Mouse (Mus musculus): ENCODE results near the gene Arl5c. TPM values are rescaled to one million over a fixed set of nuclear protein-coding genes. Genes with fewer than 3 reads are reported as not detected.

Arl5c gene
- polyA plus RNA-seq, 1 experiment from 2014 or later, result 11.0 TPM

DNA sequence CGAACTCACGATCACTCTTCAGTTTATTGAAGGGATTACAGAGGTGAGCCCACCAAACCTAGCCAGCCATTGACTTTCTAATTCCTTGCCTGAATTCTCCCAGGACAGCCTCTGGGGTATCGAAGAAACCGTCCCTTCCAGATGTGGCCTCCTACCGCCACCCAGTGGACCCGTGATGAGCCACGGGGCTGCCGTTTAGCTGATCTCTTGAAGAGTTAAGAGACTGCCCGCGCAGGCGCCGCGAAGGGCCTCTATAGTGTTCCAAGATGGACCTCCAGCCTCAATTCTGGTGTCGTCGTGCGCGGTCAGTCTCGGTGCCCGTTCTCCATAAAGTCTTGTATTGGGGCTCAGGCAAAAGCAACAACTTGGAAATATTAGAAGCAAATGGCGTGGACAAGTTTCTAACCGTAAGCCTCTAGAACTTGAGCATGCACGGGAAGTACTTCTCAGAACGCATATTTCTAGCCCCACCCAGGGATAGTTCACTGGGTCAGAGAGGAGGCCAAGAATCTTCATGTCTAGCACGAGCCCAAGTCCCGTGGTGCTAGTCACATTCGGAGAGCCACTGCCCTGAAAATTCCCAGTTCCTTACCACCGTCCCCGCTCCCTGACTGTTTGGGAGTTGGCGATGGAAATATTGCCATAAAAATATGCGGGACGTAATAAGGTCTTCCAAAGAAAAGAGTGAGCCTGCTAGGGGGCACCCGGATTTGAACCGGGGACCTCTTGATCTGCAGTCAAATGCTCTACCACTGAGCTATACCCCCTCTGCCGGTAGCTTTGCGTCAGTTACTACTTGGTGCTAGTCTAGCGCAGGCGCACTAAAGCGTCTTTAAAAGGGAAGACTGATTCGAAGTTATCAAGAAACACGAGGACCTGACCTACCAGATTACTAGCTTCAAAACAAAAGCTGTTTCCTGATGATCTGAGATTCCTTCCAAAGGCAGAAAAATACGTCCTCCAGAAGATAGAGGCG is 8.1 kb downstream of the Arl5c start:
- peak; percentile 84 for ATAC-seq
- Histone ChIP-seq H3K9ac (peak overlapping the region; percentile 78), H3K36me3 (ENCODE audit: poor library complexity, severe bottlenecking) (no peaks in the 10 kb centered on the region), H3K27ac (peak overlapping the region; percentile 85), H3K4me2 (peak overlapping the region; percentile 78), H3K27me3 (peaks cover 41% of the 10 kb centered on the region), H3K9me3 (replicated peaks) (no peaks in the 10 kb centered on the region), H3K4me3 (peak overlapping the region; percentile 94), H3K4me1 (peaks cover 26% of the 10 kb centered on the region)
- WGBS, result under 1% methylated on average over 42 of the region's 42 CpGs

DNA sequence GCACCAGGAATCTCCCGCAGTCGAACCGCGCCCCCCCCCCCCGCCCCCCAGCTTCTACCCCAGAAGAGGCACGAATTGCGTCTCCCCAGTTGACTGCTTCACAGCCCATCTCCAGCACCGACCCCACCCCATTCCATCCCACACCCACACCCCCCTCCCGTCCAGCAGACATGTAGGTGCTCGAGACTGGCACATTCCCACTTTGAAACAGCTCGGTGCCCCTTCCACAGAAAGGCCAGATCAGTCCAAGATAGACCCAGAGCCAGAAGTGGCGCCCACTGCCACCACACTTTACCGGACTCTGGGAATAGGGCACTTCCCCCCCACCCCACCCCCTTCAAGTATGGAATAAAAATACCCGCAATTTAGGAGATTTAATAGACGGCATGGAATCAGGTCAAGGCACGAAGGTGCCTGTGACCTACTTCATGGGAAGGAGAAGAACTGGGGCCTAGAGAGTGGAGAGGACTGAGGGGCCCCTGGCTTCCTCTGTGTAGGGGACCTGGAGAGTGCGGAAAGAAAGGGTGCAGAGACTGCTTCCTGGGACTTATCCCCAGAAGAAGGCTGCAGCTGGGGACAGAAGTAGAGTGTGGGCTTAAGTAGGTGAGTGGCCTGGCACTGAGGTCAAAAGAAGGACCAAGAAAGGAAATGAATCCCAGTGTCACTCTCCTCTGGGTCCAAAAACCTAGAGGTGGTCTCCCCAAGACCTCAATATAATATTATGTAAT is 9.1 kb downstream of the Arl5c start:
- Histone ChIP-seq H3K4me1 (peaks cover 26% of the 10 kb centered on the region), H3K4me3 (peak overlapping the region; percentile 94), H3K36me3 (ENCODE audit: poor library complexity, severe bottlenecking) (no peaks in the 10 kb centered on the region), H3K27ac (no peak overlapping the region), H3K27me3 (peaks cover 41% of the 10 kb centered on the region), H3K9ac (peak overlapping the region; percentile 68), H3K4me2 (peak overlapping the region; percentile 78), H3K9me3 (replicated peaks) (no peaks in the 10 kb centered on the region)
- WGBS, result 28% methylated on average over 13 of the region's 17 CpGs
- no peak for ATAC-seq

GRCm38 (mm10) chr11:97985727-97986677 is 10.0 kb downstream of the Arl5c start, which contains the start of gene Plxdc1:
Plxdc1 (minus strand) TSS chr11:97986444.
- H3K4me3 ChIP-seq, result peak within 1 kb of the TSS; percentile 94
- H3K4me1 ChIP-seq, result peaks cover 26% of the 10 kb centered on the region
- H3K27me3 ChIP-seq, result peaks cover 41% of the 10 kb centered on the region
- no peaks in the 10 kb centered on the region for H3K9me3 ChIP-seq (replicated peaks)
- H3K36me3 ChIP-seq (ENCODE audit: poor library complexity, severe bottlenecking), result no peaks in the 10 kb centered on the region
- 2% methylated on average over 65 of the region's 74 CpGs for WGBS
- no peak within 1 kb of the TSS for H3K27ac ChIP-seq
- no peak for ATAC-seq
- peak within 1 kb of the TSS; percentile 68 for H3K9ac ChIP-seq
- H3K4me2 ChIP-seq, result peak within 1 kb of the TSS; percentile 78

GRCm38 (mm10) chr11:97983983-97984382 is 12.0 kb downstream of the Arl5c start:
- Histone ChIP-seq H3K27me3 (peaks cover 39% of the 10 kb centered on the region), H3K27ac (no peak overlapping the region), H3K36me3 (ENCODE audit: poor library complexity, severe bottlenecking) (no peaks in the 10 kb centered on the region), H3K4me3 (no peak overlapping the region), H3K4me2 (no peak overlapping the region), H3K4me1 (peaks cover 14% of the 10 kb centered on the region), H3K9me3 (replicated peaks) (no peaks in the 10 kb centered on the region), H3K9ac (no peak overlapping the region)
- WGBS, result 61% methylated on average over 1 of the region's 1 CpGs
- ATAC-seq, result no peak

- Histone ChIP-seq H3K4me2 (no peak overlapping the region), H3K27ac (no peak overlapping the region), H3K4me3 (no peak overlapping the region), H3K27me3 (peaks cover 39% of the 10 kb centered on the region), H3K4me1 (peaks cover 14% of the 10 kb centered on the region), H3K9me3 (replicated peaks) (no peaks in the 10 kb centered on the region), H3K36me3 (ENCODE audit: poor library complexity, severe bottlenecking) (no peaks in the 10 kb centered on the region), H3K9ac (no peak overlapping the region)
- WGBS, result 86% methylated on average over 3 of the region's 3 CpGs
- no peak for ATAC-seq
Measured at GRCm38 (mm10) chr11:97983506-97983905, 12.5 kb downstream of the Arl5c start.

GRCm38 (mm10) chr11:97982721-97983120 is 13.3 kb downstream of the Arl5c start:
- Histone ChIP-seq H3K9ac (no peak overlapping the region), H3K27me3 (peaks cover 39% of the 10 kb centered on the region), H3K27ac (no peak overlapping the region), H3K36me3 (ENCODE audit: poor library complexity, severe bottlenecking) (no peaks in the 10 kb centered on the region), H3K4me3 (no peak overlapping the region), H3K4me1 (peaks cover 12% of the 10 kb centered on the region), H3K4me2 (no peak overlapping the region), H3K9me3 (replicated peaks) (no peaks in the 10 kb centered on the region)
- no peak for ATAC-seq
- 93% methylated on average over 9 of the region's 9 CpGs for WGBS

DNA sequence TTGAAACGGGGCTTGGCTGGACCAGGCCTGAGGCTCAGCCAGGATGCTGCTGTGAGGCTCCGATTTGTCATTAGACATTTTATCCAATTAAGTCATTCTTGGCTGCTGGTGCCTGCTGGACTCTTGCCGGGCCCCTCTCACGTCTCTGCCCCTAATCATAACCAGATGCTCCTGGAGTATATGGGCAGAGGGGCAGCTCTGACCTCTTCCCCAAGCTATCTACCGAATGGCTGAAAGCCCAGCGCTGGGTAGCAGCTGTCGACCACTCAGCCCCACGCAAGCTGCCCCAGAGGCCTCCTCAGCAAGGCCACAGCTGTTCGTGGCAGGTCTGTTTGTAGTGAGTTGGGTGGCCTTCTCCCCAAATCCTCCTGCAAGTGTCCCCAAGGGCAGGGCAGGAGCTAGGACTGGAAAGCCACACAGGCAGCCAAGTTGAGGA is 15.4 kb downstream of the Arl5c start:
- Histone ChIP-seq H3K9ac (no peak overlapping the region), H3K9me3 (replicated peaks) (no peaks in the 10 kb centered on the region), H3K4me2 (no peak overlapping the region), H3K27ac (no peak overlapping the region), H3K4me3 (no peak overlapping the region), H3K27me3 (peaks cover 21% of the 10 kb centered on the region), H3K36me3 (ENCODE audit: poor library complexity, severe bottlenecking) (no peaks in the 10 kb centered on the region), H3K4me1 (no peaks in the 10 kb centered on the region)
- WGBS, result 73% methylated on average over 9 of the region's 9 CpGs
- no peak for ATAC-seq

GRCm38 (mm10) chr11:97979824-97980495 is 16.0 kb downstream of the Arl5c start:
- H3K27ac ChIP-seq, result no peak overlapping the region
- no peak for ATAC-seq
- H3K36me3 ChIP-seq (ENCODE audit: poor library complexity, severe bottlenecking), result no peaks in the 10 kb centered on the region
- no peak overlapping the region for H3K4me3 ChIP-seq
- no peak overlapping the region for H3K9ac ChIP-seq
- no peaks in the 10 kb centered on the region for H3K4me1 ChIP-seq
- WGBS, result 73% methylated on average over 10 of the region's 10 CpGs
- peaks cover 15% of the 10 kb centered on the region for H3K27me3 ChIP-seq
- H3K9me3 ChIP-seq (replicated peaks), result no peaks in the 10 kb centered on the region
- H3K4me2 ChIP-seq, result no peak overlapping the region

GRCm38 (mm10) chr11:97978392-97978791 is 17.6 kb downstream of the Arl5c start:
- H3K27ac ChIP-seq, result no peak overlapping the region
- no peak for ATAC-seq
- H3K4me1 ChIP-seq, result no peaks in the 10 kb centered on the region
- no peak overlapping the region for H3K4me2 ChIP-seq
- no peak overlapping the region for H3K9ac ChIP-seq
- no peaks in the 10 kb centered on the region for H3K36me3 ChIP-seq (ENCODE audit: poor library complexity, severe bottlenecking)
- H3K27me3 ChIP-seq, result no peaks in the 10 kb centered on the region
- 88% methylated on average over 13 of the region's 13 CpGs for WGBS
- H3K9me3 ChIP-seq (replicated peaks), result no peaks in the 10 kb centered on the region
- H3K4me3 ChIP-seq, result no peak overlapping the region

DNA sequence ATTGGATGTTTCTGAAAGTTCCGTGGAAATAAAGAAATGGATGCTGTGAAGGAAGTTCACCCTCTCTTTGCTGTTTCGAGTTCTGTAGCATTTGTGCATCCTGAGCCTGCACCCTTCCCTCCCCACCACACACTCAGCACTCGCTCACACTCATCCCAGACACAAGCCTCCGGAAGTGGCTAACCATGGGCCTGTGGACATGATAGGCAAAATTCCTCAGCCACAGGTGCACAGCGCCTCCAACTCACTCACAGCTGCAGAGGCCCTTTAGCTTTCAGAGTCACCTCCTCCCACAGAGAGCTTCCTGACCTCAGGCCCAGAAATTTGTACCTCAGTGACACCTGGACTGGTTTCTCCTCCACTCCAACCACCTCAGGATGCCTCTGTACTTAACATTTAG is 18.2 kb downstream of the Arl5c start:
- H3K4me1 ChIP-seq, result no peaks in the 10 kb centered on the region
- H3K4me2 ChIP-seq, result no peak overlapping the region
- ATAC-seq, result no peak
- H3K27ac ChIP-seq, result no peak overlapping the region
- H3K9me3 ChIP-seq (replicated peaks), result no peaks in the 10 kb centered on the region
- WGBS, result 78% methylated on average over 5 of the region's 5 CpGs
- H3K27me3 ChIP-seq, result no peaks in the 10 kb centered on the region
- no peak overlapping the region for H3K9ac ChIP-seq
- no peak overlapping the region for H3K4me3 ChIP-seq
- H3K36me3 ChIP-seq (ENCODE audit: poor library complexity, severe bottlenecking), result no peaks in the 10 kb centered on the region

DNA sequence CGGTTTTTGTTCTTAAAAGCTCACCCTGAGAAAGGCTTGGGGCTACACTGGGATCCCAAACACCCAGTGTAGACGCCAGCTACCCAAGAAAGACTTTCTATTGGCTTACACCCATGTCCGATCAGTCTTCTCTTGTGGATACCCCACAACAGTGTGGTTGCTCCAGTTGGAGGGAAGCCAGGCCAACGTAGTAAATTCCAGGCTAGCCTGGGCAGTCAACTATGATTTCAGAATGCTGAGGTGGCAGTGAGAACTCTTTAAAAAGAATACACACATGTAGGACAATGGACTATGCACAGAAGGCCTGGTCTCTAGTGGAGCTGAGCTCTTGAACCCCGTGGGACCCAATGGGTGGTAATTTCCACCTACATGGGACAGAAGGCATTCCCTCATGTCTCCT is 21.2 kb downstream of the Arl5c start:
- ATAC-seq, result no peak
- H3K27me3 ChIP-seq, result no peaks in the 10 kb centered on the region
- no peak overlapping the region for H3K9ac ChIP-seq
- no peaks in the 10 kb centered on the region for H3K4me1 ChIP-seq
- H3K36me3 ChIP-seq (ENCODE audit: poor library complexity, severe bottlenecking), result no peaks in the 10 kb centered on the region
- no peaks in the 10 kb centered on the region for H3K9me3 ChIP-seq (replicated peaks)
- no peak overlapping the region for H3K4me2 ChIP-seq
- no peak overlapping the region for H3K4me3 ChIP-seq
- no peak overlapping the region for H3K27ac ChIP-seq
- WGBS, result 84% methylated on average over 5 of the region's 5 CpGs

All from forebrain, embryonic 13.5 days (tissue).